Mouse (Mus musculus): Measurements from ENCODE around the gene Rin1. TPM values are rescaled to one million over a fixed set of nuclear protein-coding genes. Genes with fewer than 3 reads are reported as not detected.

Gene Rin1
- polyA plus RNA-seq, 1 experiment from 2014 or later: 2.4 TPM

DNA sequence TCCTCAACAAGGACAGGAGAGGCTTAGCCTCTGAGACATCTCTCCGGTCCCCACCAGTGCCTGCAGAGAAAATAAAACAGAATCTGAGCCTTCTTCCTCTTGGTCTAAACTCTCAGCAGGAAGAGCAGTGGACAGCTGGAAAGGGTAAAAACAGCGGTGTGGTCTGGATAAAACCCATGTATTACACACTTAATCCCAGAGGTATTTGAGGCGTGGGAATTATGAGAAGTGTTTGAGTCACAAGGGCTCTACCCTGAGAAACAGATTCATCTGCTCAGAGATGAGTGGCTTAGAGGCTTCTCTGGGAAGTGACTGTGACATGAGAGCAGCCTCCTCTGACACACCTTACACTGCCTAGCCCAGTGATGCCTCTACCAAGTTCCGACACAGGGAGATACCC, 32.7 kb upstream of the Rin1 start:
- 73% methylated on average over 4 of the region's 4 CpGs for WGBS
- no peak overlapping the region for H3K9ac ChIP-seq (replicated peaks; ENCODE audit: low read depth, low read length)
- no peak overlapping the region for H3K4me2 ChIP-seq (replicated peaks; ENCODE audit: low read depth, low read length)
- H3K9me3 ChIP-seq (ENCODE audit: control insufficient read depth, low read depth, low read length): no peaks in the 10 kb centered on the region
- no peak overlapping the region for H3K4me3 ChIP-seq (ENCODE audit: low read depth, low read length)
- no peaks in the 10 kb centered on the region for H3K36me3 ChIP-seq (ENCODE audit: control insufficient read depth, insufficient read depth, low read length)
- H3K27me3 ChIP-seq (ENCODE audit: control insufficient read depth, insufficient read depth, low read length): no peaks in the 10 kb centered on the region
- peaks cover 7% of the 10 kb centered on the region for H3K4me1 ChIP-seq (ENCODE audit: control insufficient read depth, insufficient read depth, low read length)
- no peak overlapping the region for H3K27ac ChIP-seq (ENCODE audit: low read length)
- ATAC-seq (ENCODE audit: insufficient number of reproducible peaks, insufficient read depth, low FRiP score, low read depth): no peak

DNA sequence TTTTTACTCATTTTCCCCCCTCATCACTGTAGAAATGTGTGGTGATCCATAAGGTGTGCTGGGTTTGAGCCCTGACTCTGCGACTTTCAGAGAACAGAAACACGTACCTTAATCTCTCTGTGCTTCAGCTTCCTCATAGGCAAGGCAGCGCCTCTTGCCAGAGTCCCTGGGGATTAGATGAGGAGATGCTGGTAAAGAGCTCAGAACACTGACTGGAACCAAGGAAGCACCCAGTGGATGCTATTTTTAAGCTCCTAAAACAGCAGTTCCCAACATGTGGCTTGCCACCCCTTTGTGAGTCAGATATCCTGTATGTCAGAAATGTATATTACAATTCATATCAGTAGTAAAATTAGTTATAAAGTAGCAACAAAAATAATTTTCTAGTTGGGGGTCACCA, 32.1 kb upstream of the Rin1 start:
- Histone ChIP-seq H3K27ac (ENCODE audit: low read length) (no peak overlapping the region), H3K9me3 (ENCODE audit: control insufficient read depth, low read depth, low read length) (no peaks in the 10 kb centered on the region)

DNA sequence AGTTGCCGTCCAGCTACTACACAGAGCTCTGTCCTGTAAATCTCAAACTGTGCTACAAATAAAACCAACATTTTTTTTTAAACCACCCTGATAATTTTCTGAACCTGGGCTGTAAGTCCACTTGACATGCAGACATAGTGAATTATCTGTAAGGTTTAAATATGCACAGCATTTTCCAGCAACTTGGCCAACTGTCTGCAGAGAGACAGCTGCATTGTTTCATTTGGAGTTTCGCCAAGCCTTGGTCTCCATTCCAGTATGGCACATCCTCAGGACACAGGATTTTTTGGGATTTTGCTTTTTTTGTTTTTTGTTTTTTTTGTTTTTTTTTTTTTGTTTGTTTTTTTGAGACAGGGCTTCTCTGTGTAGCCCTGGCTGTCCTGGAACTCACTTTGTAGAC, 28.9 kb upstream of the Rin1 start:
- WGBS: 76% methylated on average over 2 of the region's 2 CpGs
- no peak for ATAC-seq (ENCODE audit: insufficient number of reproducible peaks, insufficient read depth, low FRiP score, low read depth)
- no peak overlapping the region for H3K4me3 ChIP-seq (ENCODE audit: low read depth, low read length)

More for the DNA sequence above, 32.1 kb upstream of the Rin1 start:
- Histone ChIP-seq H3K4me1 (ENCODE audit: control insufficient read depth, insufficient read depth, low read length) (peaks cover 7% of the 10 kb centered on the region), H3K4me2 (replicated peaks; ENCODE audit: low read depth, low read length) (no peak overlapping the region), H3K4me3 (ENCODE audit: low read depth, low read length) (no peak overlapping the region), H3K36me3 (ENCODE audit: control insufficient read depth, insufficient read depth, low read length) (no peaks in the 10 kb centered on the region), H3K9ac (replicated peaks; ENCODE audit: low read depth, low read length) (no peak overlapping the region), H3K27me3 (ENCODE audit: control insufficient read depth, insufficient read depth, low read length) (no peaks in the 10 kb centered on the region)
- WGBS: 87% methylated on average over 3 of the region's 3 CpGs
- ATAC-seq (ENCODE audit: insufficient number of reproducible peaks, insufficient read depth, low FRiP score, low read depth): no peak

DNA sequence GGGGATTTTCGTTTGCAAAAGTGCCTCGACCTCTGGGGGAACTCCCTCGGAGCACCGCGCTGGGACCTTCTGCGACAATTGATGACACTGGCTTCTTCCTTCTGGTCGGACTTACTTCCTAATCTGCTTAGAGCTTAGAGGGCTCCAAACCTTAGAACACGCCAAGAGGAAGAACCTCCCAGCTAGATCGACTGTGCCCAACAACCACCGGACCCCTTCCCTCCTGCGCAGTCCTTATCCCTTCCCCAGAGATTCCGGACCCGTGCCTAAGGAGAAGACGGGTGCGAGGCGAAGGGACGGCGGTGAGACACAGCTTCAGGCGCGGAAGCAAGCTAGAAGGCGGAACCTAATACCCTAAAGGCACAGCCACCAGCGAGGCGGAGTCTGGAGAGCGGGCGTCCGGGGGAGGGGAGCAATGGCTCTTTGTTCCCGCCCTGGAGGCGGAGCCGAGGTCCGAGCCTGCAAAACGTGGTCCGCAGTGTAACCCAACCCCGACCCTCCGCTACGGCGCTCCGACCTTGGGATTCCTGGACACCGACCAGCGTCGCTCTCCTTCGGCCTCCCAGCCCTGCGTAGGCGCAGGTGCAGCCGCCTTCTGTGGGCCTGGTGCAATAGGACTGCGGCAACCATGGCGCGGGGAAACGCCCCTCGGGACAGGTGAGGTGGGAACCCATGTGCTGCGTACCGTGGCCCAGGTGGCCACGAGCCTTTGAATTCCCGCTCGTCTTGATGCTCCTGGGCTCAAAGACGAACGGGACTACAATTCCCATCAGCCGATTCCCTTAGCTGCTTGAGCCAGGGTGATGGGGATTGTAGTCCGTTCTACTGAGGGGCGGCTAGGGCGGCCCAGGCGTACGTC, 26.4 kb upstream of the Rin1 start, which contains the start of gene Slc29a2:
Gene Slc29a2, plus strand, starts transcription at position 240 of the 859 bp plus-strand sequence.
- ATAC-seq (ENCODE audit: insufficient number of reproducible peaks, insufficient read depth, low FRiP score, low read depth): peak; percentile 95
- Histone ChIP-seq H3K4me2 (replicated peaks; ENCODE audit: low read depth, low read length) (peak within 1 kb of the TSS; percentile 87), H3K9ac (replicated peaks; ENCODE audit: low read depth, low read length) (peak within 1 kb of the TSS; percentile 53), H3K4me3 (ENCODE audit: low read depth, low read length) (peak within 1 kb of the TSS; percentile 66), H3K36me3 (ENCODE audit: control insufficient read depth, insufficient read depth, low read length) (peaks cover 11% of the 10 kb centered on the region; the same call in 1 of the 2 replicates), H3K9me3 (ENCODE audit: control insufficient read depth, low read depth, low read length) (no peaks in the 10 kb centered on the region), H3K4me1 (ENCODE audit: control insufficient read depth, insufficient read depth, low read length) (0 out of 2 replicates have a peak, but pooled peaks cover 3% of the 10 kb centered on the region), H3K27ac (ENCODE audit: low read length) (peak within 1 kb of the TSS; percentile 85), H3K27me3 (ENCODE audit: control insufficient read depth, insufficient read depth, low read length) (no peaks in the 10 kb centered on the region)
- WGBS: under 1% methylated on average over 62 of the region's 62 CpGs

More for the DNA sequence above, 28.9 kb upstream of the Rin1 start:
- Histone ChIP-seq H3K9me3 (ENCODE audit: control insufficient read depth, low read depth, low read length) (no peaks in the 10 kb centered on the region), H3K4me1 (ENCODE audit: control insufficient read depth, insufficient read depth, low read length) (peaks cover 4% of the 10 kb centered on the region; the same call in 1 of the 2 replicates), H3K27me3 (ENCODE audit: control insufficient read depth, insufficient read depth, low read length) (no peaks in the 10 kb centered on the region), H3K27ac (ENCODE audit: low read length) (no peak overlapping the region), H3K36me3 (ENCODE audit: control insufficient read depth, insufficient read depth, low read length) (no peaks in the 10 kb centered on the region), H3K9ac (replicated peaks; ENCODE audit: low read depth, low read length) (no peak overlapping the region), H3K4me2 (replicated peaks; ENCODE audit: low read depth, low read length) (no peak overlapping the region)

DNA sequence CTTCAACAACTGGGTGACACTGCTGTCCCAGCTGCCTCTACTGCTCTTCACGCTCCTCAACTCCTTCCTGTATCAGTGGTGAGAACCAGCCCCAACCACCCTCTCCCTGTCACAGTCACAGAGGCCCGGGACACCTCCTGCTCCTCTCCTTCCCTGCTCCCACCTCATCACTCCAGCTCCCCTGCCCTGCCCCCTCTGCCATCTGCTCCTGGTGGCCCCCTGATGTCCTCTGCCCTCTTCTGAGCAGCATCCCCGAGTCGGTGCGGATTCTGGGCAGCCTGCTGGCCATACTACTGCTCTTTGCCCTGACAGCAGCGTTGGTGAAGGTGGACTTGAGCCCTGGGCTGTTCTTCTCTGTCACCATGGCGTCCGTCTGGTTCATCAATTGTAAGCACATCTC, 24.2 kb upstream of the Rin1 start:
- ATAC-seq (ENCODE audit: insufficient number of reproducible peaks, insufficient read depth, low FRiP score, low read depth): no peak
- H3K9me3 ChIP-seq (ENCODE audit: control insufficient read depth, low read depth, low read length): no peaks in the 10 kb centered on the region
- 91% methylated on average over 8 of the region's 8 CpGs for WGBS
- no peak overlapping the region for H3K4me2 ChIP-seq (replicated peaks; ENCODE audit: low read depth, low read length)
- H3K27me3 ChIP-seq (ENCODE audit: control insufficient read depth, insufficient read depth, low read length): no peaks in the 10 kb centered on the region
- H3K4me3 ChIP-seq (ENCODE audit: low read depth, low read length): no peak overlapping the region
- peaks cover 11% of the 10 kb centered on the region; the same call in 1 of the 2 replicates for H3K36me3 ChIP-seq (ENCODE audit: control insufficient read depth, insufficient read depth, low read length)
- no peak overlapping the region for H3K9ac ChIP-seq (replicated peaks; ENCODE audit: low read depth, low read length)
- no peak overlapping the region for H3K27ac ChIP-seq (ENCODE audit: low read length)
- 0 out of 2 replicates have a peak, but pooled peaks cover 3% of the 10 kb centered on the region for H3K4me1 ChIP-seq (ENCODE audit: control insufficient read depth, insufficient read depth, low read length)

DNA sequence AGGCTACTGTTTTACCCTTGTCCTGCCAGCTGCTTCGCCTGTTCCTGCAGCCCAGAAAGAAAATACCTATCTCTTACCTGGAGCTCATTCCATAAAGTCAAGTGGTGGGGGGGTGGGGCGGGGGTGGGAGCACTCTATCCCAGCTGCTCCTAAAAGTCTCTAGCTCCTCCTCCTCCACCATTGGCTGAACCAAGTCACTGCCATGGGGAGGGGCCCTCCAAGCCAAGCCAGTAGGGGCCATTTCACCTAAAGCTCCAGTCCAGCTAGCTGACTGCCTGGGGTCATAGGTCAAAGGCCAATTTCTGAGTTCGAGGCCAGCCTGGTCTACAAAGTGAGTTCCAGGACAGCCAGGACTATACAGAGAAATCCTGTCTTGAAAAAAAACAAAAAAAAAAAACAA, 17.6 kb upstream of the Rin1 start:
- Histone ChIP-seq H3K9ac (replicated peaks; ENCODE audit: low read depth, low read length) (no peak overlapping the region), H3K36me3 (ENCODE audit: control insufficient read depth, insufficient read depth, low read length) (peaks cover 4% of the 10 kb centered on the region; the same call in 1 of the 2 replicates), H3K9me3 (ENCODE audit: control insufficient read depth, low read depth, low read length) (no peaks in the 10 kb centered on the region), H3K4me1 (ENCODE audit: control insufficient read depth, insufficient read depth, low read length) (no peaks in the 10 kb centered on the region), H3K27me3 (ENCODE audit: control insufficient read depth, insufficient read depth, low read length) (no peaks in the 10 kb centered on the region), H3K27ac (ENCODE audit: low read length) (no peak overlapping the region), H3K4me3 (ENCODE audit: low read depth, low read length) (no peak overlapping the region), H3K4me2 (replicated peaks; ENCODE audit: low read depth, low read length) (no peak overlapping the region)
- 74% methylated on average over 3 of the region's 3 CpGs for WGBS
- ATAC-seq (ENCODE audit: insufficient number of reproducible peaks, insufficient read depth, low FRiP score, low read depth): no peak

DNA sequence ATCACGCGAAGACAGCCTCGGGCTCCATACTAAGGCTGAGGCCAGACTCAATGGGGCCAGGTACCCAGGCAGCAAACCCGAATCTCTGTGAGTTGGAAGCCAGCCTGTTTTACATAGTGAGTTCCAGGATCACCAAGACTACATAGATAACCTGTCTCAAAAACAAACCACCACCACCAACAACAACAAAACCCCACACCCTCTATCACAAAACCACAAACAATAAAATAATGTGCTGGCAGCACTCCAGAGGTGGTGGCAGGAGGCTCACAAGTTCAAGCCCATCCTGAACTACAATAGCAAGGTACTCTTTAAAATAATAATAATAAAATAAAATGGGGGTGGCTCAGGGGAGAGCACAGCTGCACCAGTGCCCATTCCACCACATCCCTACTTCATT, 13.7 kb upstream of the Rin1 start:
- Histone ChIP-seq H3K27me3 (ENCODE audit: control insufficient read depth, insufficient read depth, low read length) (no peaks in the 10 kb centered on the region), H3K4me1 (ENCODE audit: control insufficient read depth, insufficient read depth, low read length) (peaks cover 18% of the 10 kb centered on the region), H3K36me3 (ENCODE audit: control insufficient read depth, insufficient read depth, low read length) (no peaks in the 10 kb centered on the region), H3K4me3 (ENCODE audit: low read depth, low read length) (no peak overlapping the region), H3K9ac (replicated peaks; ENCODE audit: low read depth, low read length) (no peak overlapping the region), H3K27ac (ENCODE audit: low read length) (no peak overlapping the region), H3K9me3 (ENCODE audit: control insufficient read depth, low read depth, low read length) (no peaks in the 10 kb centered on the region), H3K4me2 (replicated peaks; ENCODE audit: low read depth, low read length) (no peak overlapping the region)
- ATAC-seq (ENCODE audit: insufficient number of reproducible peaks, insufficient read depth, low FRiP score, low read depth): no peak
- 80% methylated on average over 4 of the region's 4 CpGs for WGBS

DNA sequence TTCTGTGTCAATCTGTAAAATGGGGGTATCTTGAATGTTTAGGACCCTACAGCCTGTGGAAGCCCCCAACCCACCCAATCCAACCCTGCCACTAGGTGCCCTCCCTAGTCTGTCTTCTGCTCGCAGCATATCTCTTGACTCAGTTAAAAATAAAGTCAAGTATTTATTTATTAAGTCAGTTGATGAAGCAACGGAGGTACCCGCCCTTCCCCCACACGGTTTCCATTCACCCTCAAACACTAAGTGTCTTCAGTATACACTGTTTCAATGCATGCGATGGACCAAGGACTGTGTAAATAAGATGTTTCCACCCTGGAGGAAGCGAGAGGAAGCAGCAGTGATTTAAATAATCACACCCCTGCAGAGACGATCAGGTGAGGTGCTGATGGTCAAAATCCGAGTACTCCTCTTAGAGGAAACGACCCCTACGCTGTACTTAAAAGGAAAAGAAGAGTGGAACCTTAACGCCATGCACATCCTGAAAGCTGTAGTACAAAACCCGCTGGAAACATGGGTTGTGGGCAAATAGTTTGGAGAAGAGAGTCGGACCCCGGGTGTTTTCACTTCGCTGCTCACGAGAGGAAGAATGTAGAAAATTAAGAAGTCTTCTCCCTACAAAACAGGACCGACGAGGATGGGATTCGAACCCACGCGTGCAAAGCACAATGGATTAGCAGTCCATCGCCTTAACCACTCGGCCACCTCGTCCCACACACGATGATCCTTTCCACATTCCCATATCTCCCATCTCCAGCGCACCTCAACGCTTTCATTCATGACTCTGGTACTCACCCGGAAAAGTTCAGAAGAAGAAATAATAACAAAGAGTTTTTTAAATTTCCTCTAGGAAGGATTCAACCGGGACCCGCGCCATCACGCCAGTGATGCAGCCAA, 12.4 kb upstream of the Rin1 start:
- Histone ChIP-seq H3K36me3 (ENCODE audit: control insufficient read depth, insufficient read depth, low read length) (no peaks in the 10 kb centered on the region), H3K27ac (ENCODE audit: low read length) (peak overlapping the region; percentile 72), H3K4me1 (ENCODE audit: control insufficient read depth, insufficient read depth, low read length) (peaks cover 26% of the 10 kb centered on the region), H3K9me3 (ENCODE audit: control insufficient read depth, low read depth, low read length) (no peaks in the 10 kb centered on the region), H3K4me3 (ENCODE audit: low read depth, low read length) (peak overlapping the region; percentile 56), H3K27me3 (ENCODE audit: control insufficient read depth, insufficient read depth, low read length) (no peaks in the 10 kb centered on the region), H3K4me2 (replicated peaks; ENCODE audit: low read depth, low read length) (peak overlapping the region; percentile 93), H3K9ac (replicated peaks; ENCODE audit: low read depth, low read length) (peak overlapping the region; percentile 59)
- 2% methylated on average over 32 of the region's 32 CpGs for WGBS
- peak; percentile 33; the same call in 1 of the 2 replicates for ATAC-seq (ENCODE audit: insufficient number of reproducible peaks, insufficient read depth, low FRiP score, low read depth)

Data from stomach, embryonic 14.5 days (tissue).